Mouse (Mus musculus) gastrocnemius, postnatal 36 days (tissue): ENCODE results near the gene 1700021F07Rik. TPM values are rescaled to one million over a fixed set of nuclear protein-coding genes. Genes with fewer than 3 reads are reported as not detected.

ENCODE experiments used
- DNase-seq, 2 experiments: peaks; one replicate each; pipeline ENCODE4 v3.0.0; 2022
- intact Hi-C: fragments of 180-260 bp; cut with DNase I; formaldehyde crosslinking; loops from one replicate; pipeline ENCODE4 v1.15.1; 2025
- long read RNA-seq, 2 experiments: library from polyadenylated mRNA; stranded (forward); transcript quantifications; one replicate each; pipeline ENCODE4 v2.0.0; 2021
- total RNA-seq, 2 experiments: library from RNA; stranded (reverse); gene quantifications; 2 replicates each; pipeline ENCODE4 v1.2.3; 2021

Gene 1700021F07Rik
- total RNA-seq, result not detected
- long read RNA-seq, experiment 1, result 0 reads
- long read RNA-seq, experiment 2, result 0 reads

- intact Hi-C loops, result no loop called here
- no peak for DNase-seq
Observed at GRCm38 (mm10) chr2:173522376-173522775, at the start of gene 1700021F07Rik. 1700021F07Rik (plus strand) TSS chr2:173522586.

DNA sequence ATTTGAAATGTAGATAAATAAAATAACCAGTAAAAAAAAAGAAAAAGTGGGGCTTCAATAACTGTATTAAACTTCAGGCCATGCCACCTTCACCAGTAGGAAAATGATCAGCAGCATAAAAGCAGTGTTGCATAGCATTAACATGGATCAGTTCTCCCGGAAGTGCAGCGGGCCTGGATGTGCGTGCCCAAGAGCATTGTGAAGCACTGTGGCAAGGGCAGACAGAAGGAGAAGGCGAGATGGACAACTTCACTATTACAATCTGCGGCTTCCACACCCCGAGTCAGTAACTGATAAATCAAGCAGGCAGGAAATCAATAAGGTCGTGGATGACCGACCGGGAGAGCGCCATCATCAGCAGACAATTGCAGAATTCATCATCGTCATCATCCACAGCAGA lies 49.2 kb upstream of the 1700021F07Rik start:
- no peak for DNase-seq

DNA sequence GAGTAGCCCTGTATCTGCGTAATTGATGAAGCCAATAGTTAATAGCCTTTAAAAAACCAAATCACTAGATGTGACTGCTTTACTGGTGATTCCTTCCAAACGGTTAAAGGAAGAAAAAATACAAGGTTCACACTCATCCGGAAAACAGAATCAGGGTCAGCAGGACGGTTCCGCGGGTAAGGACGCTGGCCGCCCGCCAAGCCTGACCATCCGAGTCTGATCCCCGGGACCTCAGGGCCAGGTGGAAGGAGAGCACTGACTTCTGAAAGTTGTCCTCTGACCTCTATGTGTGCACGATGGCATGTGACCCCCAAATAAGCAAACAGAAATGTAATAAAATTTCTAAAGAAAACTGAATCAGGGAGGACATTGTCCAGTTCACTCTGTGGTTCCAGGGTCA lies 43.3 kb upstream of the 1700021F07Rik start:
- DNase-seq, result no peak
- intact Hi-C loops, result no loop called here

More for the DNA sequence above, 49.2 kb upstream of the 1700021F07Rik start:
- intact Hi-C loops, result no loop called here

- DNase-seq, result no peak
- intact Hi-C loops, result no loop called here
Observed at GRCm38 (mm10) chr2:173484486-173484885, 37.9 kb upstream of the 1700021F07Rik start.

DNA sequence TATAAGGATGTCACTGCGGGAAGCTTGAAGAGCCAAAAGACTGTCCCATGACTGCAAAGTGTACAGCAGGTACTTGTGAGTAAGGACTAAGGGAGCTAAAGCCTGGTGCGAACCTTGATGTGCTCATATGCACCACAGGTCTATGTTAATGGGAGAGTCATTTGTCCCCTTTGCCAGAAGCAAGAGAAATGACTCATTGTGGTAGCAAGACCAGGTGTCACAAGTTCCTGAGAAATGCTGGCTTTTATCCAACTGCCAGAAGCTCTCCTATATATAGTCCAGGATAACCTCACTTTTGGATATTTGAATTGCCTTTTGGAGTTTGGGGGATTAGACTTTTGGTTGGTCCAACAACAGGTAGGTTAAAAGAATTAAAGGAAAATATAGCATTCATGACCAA lies 22.8 kb upstream of the 1700021F07Rik start:
- intact Hi-C loops, result no loop called here
- no peak for DNase-seq

GRCm38 (mm10) chr2:173513977-173514376 lies 8.4 kb upstream of the 1700021F07Rik start:
- intact Hi-C loops, result no loop called here
- no peak for DNase-seq

GRCm38 (mm10) chr2:173515186-173515585 lies 7.2 kb upstream of the 1700021F07Rik start:
- DNase-seq, result peak in 1 of 2 experiments; percentile 2

DNA sequence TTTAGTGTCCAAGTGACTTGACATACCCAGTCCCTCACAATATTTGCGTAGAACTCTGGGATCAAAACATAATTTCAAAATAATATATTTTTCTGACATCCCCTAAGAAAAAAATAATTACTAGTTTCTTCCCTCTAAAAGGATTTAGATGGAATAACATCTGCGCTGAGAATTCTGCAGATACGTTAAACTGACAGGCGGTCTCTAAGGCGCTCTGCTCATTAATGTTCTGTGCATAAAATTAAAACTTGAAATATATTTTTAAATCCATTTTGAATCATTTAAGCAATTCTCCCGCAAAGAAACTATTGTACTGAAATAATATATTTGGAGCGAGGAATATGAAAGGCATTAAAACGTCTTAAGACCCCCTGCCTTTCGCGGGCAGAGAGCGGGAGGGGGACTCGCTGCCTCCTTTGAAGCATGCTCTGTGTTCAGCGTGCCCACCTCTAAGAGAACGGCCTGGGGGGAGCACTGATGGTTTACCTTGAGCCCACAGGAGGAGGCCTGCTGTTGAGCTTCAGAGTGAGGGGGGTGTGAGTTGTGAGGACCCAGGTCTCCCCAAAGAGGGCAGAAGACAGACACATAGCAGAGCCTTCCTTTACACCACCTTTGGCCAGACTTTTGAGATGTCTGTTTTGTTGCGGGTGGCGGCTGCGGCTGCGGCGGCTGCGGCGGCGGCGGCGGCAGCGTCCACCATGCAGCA lies 6.1 kb upstream of the 1700021F07Rik start:
- DNase-seq, result no peak
- intact Hi-C loops, result no loop called here

More at GRCm38 (mm10) chr2:173515186-173515585, 7.2 kb upstream of the 1700021F07Rik start:
- intact Hi-C loops, result no loop called here

DNA sequence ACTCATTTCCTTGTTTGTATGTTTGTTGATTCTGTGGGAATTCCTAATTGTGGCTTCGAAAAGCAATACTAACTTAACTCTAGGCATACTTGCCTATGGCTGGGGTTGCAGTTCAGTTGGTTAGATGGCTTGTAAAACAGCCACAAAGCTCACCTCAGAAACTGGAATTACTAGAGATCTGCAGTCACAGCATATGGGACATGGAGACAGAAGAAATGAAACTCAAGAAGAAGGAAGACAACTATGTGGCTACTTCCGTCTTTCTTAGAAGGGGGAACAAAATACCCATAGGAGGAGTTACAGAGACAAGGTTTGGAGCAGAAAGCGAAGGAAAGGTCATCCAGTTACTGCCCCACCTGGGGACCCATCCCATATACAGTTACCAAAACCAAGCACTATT lies 6.1 kb downstream of the 1700021F07Rik start:
- DNase-seq, result no peak
- intact Hi-C loops, result no loop called here

DNA sequence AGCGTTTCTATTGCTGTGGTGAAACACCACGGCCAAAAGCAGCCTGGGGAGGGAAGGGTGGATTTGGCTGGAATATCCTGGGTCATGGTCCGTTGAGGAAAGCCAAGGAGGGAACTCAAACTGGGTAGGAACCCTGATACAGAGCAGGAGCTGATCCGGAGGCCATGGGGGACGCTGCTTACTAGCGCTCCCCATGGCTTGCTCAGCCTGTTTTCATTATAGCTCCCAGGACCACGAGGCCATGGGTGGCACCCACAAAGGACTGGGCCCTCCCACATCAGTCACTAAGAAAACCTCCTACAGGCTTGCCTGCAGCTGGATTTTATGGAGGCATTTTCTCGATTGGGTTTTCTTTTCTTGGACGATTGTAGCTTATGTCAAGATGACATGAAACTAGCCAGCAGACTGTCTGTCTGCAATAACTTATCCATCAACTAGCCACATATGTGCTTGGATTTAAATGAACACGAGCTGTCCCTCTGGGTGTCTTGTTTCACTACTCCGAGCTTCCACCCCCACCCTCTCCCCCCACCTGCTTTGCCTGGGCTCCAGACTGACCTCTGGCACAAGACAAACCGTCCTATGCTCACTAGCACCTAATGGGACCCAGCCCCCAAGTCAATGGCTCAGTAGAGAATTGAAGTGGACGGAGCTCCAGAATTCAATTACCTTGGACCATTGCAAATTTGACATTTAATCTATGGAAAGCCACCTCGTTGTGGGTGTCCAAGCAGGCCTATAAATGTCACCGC lies 10.5 kb downstream of the 1700021F07Rik start:
- no peak for DNase-seq
- intact Hi-C loops, result no loop called here

DNA sequence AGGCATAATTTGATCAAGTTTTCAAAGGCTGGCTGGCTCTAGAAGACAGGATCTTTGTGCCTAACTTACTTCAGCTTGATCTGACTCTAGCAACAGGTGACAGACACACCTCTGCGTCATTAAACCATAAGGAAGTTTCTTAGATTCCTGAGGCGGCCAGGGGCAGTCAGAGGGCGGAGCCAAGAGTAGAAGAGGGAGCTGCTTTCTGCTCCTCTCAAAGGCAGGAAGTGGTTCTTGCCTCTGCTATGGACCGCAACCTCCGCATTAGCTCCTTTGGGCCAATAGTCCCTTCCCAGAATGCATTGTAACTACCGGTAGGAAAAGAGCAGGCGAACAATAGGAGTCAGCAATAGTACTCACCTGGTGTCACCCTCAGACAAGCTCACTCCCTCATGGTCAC lies 12.2 kb downstream of the 1700021F07Rik start:
- intact Hi-C loops, result no loop called here
- no peak for DNase-seq

DNA sequence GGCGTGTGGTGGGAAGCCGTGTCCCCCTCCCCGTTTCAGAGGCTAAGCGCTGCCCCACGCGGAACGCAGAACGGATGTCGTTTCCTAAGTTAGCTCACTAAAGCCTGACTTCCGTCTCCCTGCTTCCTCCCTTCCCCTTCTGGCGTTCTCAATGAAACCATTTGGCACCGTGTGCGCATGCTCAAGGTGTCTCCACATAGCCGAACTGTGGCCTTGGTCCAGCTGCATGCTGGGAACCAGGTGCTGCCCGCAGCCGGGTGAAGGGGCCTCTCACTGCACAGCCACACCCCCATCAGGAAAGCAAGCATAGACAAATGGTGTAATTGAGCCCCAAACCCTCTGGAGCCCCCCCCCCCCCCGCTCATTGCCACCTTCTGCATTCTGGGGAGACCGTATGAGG lies 13.0 kb downstream of the 1700021F07Rik start:
- intact Hi-C loops, result no loop called here
- DNase-seq, result no peak

DNA sequence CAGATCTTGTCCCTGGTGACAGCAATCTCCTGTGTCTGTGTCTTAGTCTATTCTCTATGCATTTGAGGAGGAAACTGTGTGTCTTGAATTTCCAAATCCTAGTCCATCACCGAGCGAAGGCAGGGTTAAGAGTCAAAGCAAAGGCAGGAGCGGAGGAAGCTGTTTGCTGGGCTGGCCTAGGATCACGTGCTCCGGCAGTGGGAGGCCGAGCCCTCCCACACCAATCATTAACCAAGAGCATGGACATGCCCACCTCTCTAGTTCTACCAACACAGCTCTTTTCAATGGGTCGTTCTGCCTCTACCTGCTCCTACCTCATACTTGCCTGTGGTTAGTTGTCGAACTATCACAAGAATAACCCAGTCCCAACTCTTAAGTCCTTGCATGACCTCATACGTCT lies 13.5 kb downstream of the 1700021F07Rik start:
- intact Hi-C loops, result no loop called here
- DNase-seq, result no peak

GRCm38 (mm10) chr2:173539781-173540180 lies 17.4 kb downstream of the 1700021F07Rik start:
- DNase-seq, result no peak
- intact Hi-C loops, result loop anchor here (10.0 kb wide), 1 partner anchor 225 kb away; no protein-coding TSS in a partner anchor

- intact Hi-C loops, result loop anchor here (10.0 kb wide), 1 partner anchor 227 kb away; no protein-coding TSS in a partner anchor
- DNase-seq, result no peak
Observed at GRCm38 (mm10) chr2:173541748-173542147, 19.4 kb downstream of the 1700021F07Rik start.

DNA sequence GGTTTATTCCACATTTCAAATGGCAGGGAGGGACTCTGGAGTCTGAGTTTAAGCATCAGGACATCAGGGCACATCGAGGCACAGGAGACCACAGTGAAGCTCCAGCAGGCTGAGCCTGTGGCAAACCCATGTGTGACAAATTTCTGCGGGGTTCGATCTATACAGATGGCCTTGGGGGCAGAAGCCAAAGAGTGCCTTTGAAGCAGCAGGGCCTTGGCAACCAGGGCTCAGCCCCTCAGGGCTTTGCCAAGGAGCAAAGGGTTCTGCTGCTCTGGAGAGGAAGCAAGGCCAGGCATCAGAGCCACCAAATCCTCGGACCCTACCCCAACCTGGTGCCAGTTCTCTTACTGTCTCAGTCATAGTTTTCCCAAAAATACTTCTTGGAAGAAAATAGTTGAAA lies 20.3 kb downstream of the 1700021F07Rik start:
- intact Hi-C loops, result loop anchor here (10.0 kb wide), 1 partner anchor 228 kb away; no protein-coding TSS in a partner anchor
- DNase-seq, result no peak

- DNase-seq, result peak; percentile 72 to 76
- intact Hi-C loops, result loop anchor here (2.0 to 10.0 kb wide), 4 partner anchors 231 to 439 kb away; no protein-coding TSS in a partner anchor
Observed at GRCm38 (mm10) chr2:173545992-173546703, 23.8 kb downstream of the 1700021F07Rik start.

DNA sequence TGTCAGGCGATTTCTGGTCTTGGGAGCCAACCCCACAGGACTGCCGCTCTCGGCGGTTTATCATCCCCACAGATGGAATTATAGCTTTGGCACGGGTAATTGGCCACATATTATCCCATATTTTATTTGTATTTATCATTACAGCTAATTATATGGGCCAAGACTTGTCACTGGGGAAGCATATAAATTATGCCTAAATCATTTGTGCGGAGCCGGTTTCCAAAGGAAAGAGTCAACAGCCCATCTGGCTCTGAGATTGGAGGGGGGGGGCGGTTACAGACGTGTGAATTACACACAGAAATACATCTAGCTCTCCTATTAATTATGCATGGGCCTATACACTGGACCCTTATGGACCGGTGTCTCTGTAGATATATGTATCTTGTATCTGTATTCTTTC lies 26.9 kb downstream of the 1700021F07Rik start:
- intact Hi-C loops, result loop anchor here (5.0 to 10.0 kb wide), 2 partner anchors 234 to 442 kb away; no protein-coding TSS in a partner anchor
- DNase-seq, result no peak

DNA sequence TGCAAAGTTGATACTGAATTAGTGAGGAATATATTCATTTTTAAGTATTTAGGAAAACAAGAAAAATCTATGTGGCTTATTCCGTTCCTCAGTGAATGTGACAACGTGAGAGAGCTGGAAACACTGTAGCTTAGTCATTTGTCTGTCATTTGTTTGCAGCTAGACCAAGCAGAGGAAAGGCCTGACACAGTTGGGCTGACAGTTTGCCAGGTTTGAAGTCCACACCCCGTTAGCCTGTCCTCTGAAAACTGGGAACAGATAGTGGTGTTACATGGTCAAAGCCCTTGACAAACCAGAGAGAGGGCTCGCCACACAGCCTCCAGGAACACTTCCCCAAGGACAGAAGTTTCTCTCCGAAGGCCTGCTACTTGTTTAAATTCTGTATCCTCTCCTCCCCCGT lies 28.3 kb downstream of the 1700021F07Rik start:
- peak in 1 of 2 experiments; percentile 18 for DNase-seq
- intact Hi-C loops, result loop anchor here (10.0 kb wide), 1 partner anchor 1124 kb away; no protein-coding TSS in a partner anchor

DNA sequence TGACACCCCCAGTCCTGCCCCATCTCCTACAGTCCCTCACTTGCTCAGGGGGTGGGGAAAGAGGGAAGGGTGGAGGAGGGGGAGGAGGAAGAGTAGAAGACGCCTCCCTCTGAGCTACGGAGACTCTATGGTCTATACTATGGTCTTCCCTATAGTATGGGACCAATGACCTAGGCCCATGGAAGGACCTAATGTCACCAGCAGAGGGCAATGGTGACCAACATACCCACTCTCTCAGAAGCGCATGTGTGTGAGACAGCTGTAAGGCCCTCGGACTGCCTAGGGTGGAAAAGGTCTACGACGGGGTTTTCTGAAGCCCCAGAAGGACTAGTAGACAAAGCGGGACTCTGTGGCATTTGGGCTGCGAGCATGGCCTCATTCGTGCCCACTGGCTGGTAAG lies 31.5 kb downstream of the 1700021F07Rik start:
- intact Hi-C loops, result loop anchor here (10.0 kb wide), 1 partner anchor 1121 kb away; no protein-coding TSS in a partner anchor
- DNase-seq, result peak in 1 of 2 experiments; percentile 18
